Mouse (Mus musculus): ENCODE results near the gene Akap6. TPM values are rescaled to one million over a fixed set of nuclear protein-coding genes. Genes with fewer than 3 reads are reported as not detected.

Akap6 gene
- total and polyA plus RNA-seq, 2 experiments from 2014 or later = 18.2 to 69.3 TPM

DNA sequence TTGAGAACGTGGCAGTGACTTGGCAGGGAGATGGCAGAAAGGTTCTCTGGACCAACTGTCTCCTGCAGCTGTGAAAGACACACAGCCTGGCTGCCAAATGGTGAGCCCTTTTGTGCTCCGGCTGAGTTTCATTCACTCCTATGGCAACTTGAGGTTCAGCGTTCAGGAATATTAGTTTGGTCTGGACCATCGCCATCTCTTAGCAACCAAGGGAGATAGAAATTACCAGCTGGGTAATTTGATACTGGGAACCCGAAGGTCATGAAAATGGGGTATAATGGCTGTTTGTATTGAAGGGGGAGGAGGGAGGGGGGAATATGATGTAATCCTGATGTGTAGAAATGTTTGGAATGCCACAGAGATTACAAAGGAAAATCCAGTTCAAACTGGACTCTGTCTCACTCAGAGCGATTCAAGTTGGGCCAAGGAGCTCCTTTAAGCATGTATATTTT lies 136.1 kb downstream of the Akap6 start:
- Histone ChIP-seq H3K9me3 (ENCODE audit: low read length) (no peaks in the 10 kb centered on the region), H3K9ac (replicated peaks; ENCODE audit: low read length, poor library complexity, severe bottlenecking) (no peak overlapping the region), H3K4me1 (ENCODE audit: insufficient read depth, low read length) (peaks cover 8% of the 10 kb centered on the region), H3K4me2 (ENCODE audit: low read depth, low read length, poor library complexity, severe bottlenecking) (no peak overlapping the region), H3K27ac (ENCODE audit: low read depth, low read length) (0 out of 2 replicates have a peak overlapping the region, but pooled peaks have one; percentile 38), H3K4me3 (ENCODE audit: low read depth, low read length) (no peak overlapping the region), H3K27me3 (ENCODE audit: insufficient read depth, low read length) (no peaks in the 10 kb centered on the region), H3K36me3 (ENCODE audit: insufficient read depth, low read length) (no peaks in the 10 kb centered on the region)
- no peak for TF ChIP-seq CTCF (IDR thresholded peaks at IDR 0.05)
- ATAC-seq (ENCODE audit: low FRiP score) = peak; percentile 63
- WGBS = 19% methylated on average over 6 of the region's 6 CpGs
- peak; percentile 82 for DNase-seq (ENCODE audit: low spot score)

DNA sequence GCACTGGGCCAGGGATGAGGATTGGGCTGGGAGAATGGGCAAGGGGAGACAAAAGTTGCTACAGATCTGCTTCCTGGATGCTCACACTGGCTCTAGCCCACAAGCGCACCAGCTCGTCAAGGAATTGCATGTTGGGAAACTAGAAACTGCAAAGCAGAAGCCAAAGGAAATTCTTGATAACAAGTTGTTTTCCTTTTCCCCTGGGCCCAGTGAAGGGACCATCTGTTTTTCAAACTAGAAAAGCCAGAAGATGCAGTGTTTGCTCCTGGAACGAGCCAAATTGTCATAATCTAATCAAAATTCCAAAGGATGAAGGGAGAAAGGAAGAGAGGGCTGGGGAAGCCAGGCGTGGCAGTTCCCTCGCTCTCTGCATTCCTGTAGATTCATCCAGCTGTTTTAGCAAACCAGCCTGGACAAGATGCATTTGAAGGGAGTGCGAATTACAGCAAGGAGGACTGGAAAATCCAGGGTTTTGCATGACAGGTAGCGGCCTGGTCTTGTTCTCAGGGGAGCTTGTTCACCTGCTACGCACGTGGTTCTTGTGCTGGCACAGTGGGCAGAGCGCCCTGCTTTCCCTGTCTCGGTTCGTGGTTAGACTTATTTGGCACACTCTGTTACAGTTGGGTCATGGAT lies 136.8 kb downstream of the Akap6 start:
- TF ChIP-seq CTCF (IDR thresholded peaks at IDR 0.05) = no peak
- DNase-seq (ENCODE audit: low spot score) (peak; percentile 30), ATAC-seq (ENCODE audit: low FRiP score) (no peak)
- no peaks in the 10 kb centered on the region for H3K9me3 ChIP-seq (ENCODE audit: low read length)
- no peak overlapping the region for H3K4me3 ChIP-seq (ENCODE audit: low read depth, low read length)
- no peak overlapping the region for H3K9ac ChIP-seq (replicated peaks; ENCODE audit: low read length, poor library complexity, severe bottlenecking)
- 42% methylated on average over 12 of the region's 12 CpGs for WGBS
- no peak overlapping the region for H3K4me2 ChIP-seq (ENCODE audit: low read depth, low read length, poor library complexity, severe bottlenecking)
- H3K36me3 ChIP-seq (ENCODE audit: insufficient read depth, low read length) = no peaks in the 10 kb centered on the region
- H3K27me3 ChIP-seq (ENCODE audit: insufficient read depth, low read length) = no peaks in the 10 kb centered on the region
- H3K27ac ChIP-seq (ENCODE audit: low read depth, low read length) = peak overlapping the region; percentile 38; the same call in 1 of the 2 replicates
- peaks cover 8% of the 10 kb centered on the region for H3K4me1 ChIP-seq (ENCODE audit: insufficient read depth, low read length)

DNA sequence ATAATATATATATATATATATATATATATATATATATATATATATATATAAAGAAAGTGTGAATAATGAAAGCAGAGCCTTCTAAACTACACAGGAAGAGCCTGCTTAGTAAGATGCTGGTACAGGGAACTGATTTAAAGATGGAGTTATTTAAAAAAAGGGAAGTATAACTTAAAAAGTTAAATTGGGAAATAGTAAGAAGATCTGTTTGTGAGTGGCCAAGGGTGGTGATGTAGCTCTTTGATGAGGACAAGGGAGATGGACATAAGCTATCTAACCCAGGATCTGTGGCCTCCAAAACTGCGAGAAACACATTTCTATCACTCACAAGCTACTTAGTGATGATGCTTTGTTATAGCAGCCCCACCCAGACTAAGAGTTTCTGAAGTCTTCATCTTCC lies 146.8 kb downstream of the Akap6 start:
- no peak overlapping the region for H3K4me3 ChIP-seq (ENCODE audit: low read depth, low read length)
- H3K27me3 ChIP-seq (ENCODE audit: insufficient read depth, low read length) = no peaks in the 10 kb centered on the region
- H3K36me3 ChIP-seq (ENCODE audit: insufficient read depth, low read length) = no peaks in the 10 kb centered on the region
- DNase-seq (ENCODE audit: low spot score) (no peak), ATAC-seq (ENCODE audit: low FRiP score) (no peak)
- H3K9me3 ChIP-seq (ENCODE audit: low read length) = no peaks in the 10 kb centered on the region
- H3K4me2 ChIP-seq (ENCODE audit: low read depth, low read length, poor library complexity, severe bottlenecking) = no peak overlapping the region
- 94% methylated on average over 1 of the region's 1 CpGs for WGBS
- no peak overlapping the region for H3K27ac ChIP-seq (ENCODE audit: low read depth, low read length)
- no peak for TF ChIP-seq CTCF (IDR thresholded peaks at IDR 0.05)
- H3K9ac ChIP-seq (replicated peaks; ENCODE audit: low read length, poor library complexity, severe bottlenecking) = no peak overlapping the region
- H3K4me1 ChIP-seq (ENCODE audit: insufficient read depth, low read length) = no peaks in the 10 kb centered on the region

DNA sequence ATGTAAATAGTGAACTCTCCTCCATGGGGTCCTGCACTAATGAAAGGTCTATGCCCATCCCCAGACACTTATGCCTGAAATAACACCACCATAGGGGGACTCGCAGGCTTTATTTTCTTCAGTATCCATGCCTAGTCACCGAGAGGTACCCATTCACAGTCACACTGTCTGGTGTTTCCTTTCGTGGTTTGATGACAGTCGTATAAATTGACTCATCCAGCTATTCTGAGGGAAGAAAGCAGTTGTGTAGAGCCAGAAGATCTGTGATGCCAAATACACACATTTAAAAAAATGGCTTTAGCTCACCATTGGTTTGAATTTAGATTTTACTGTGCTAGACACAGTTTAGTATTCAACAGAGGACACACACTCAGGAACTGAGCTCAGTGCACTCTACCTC lies 147.8 kb downstream of the Akap6 start:
- H3K4me1 ChIP-seq (ENCODE audit: insufficient read depth, low read length) = no peaks in the 10 kb centered on the region
- no peak overlapping the region for H3K4me3 ChIP-seq (ENCODE audit: low read depth, low read length)
- no peaks in the 10 kb centered on the region for H3K27me3 ChIP-seq (ENCODE audit: insufficient read depth, low read length)
- no peak overlapping the region for H3K4me2 ChIP-seq (ENCODE audit: low read depth, low read length, poor library complexity, severe bottlenecking)
- H3K9me3 ChIP-seq (ENCODE audit: low read length) = no peaks in the 10 kb centered on the region
- DNase-seq (ENCODE audit: low spot score) (no peak), ATAC-seq (ENCODE audit: low FRiP score) (no peak)
- 81% methylated on average over 4 of the region's 4 CpGs for WGBS
- H3K9ac ChIP-seq (replicated peaks; ENCODE audit: low read length, poor library complexity, severe bottlenecking) = no peak overlapping the region
- H3K36me3 ChIP-seq (ENCODE audit: insufficient read depth, low read length) = no peaks in the 10 kb centered on the region
- no peak for TF ChIP-seq CTCF (IDR thresholded peaks at IDR 0.05)
- no peak overlapping the region for H3K27ac ChIP-seq (ENCODE audit: low read depth, low read length)

DNA sequence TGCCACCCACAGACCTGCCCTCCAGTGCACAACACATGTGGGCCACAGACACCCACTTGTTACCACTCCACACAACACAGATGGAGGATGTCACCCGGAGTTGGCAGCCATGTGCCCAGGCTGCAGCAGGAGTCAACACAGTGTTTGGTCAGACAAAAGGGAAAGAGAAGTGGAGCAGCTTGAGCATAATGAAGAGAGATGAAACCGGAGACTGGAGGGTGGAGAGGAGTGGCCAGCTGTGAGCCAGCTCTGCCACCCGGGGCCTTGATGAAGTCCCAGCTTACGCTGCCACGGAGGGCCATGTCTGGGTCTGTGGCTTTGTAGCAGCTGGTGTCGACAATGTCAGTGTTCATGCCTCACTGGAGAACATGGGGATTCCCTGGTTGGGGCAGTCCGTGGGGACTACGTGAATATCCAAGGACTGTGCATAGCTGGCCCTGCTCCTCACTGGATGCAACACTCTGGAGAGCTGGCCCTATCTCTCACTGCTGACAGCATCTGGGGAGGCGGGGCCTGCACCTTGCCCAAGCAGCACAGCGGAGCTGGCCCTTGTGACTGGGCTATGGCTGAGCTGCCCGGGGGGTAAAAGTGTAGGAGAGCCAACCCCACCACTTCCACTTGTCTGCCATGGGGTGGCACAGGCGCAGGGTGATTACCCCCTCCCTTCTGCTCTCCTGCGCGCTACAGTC lies 148.8 kb downstream of the Akap6 start:
- DNase-seq (ENCODE audit: low spot score) = peak; percentile 30
- no peak for TF ChIP-seq CTCF (IDR thresholded peaks at IDR 0.05)
- no peak overlapping the region for H3K27ac ChIP-seq (ENCODE audit: low read depth, low read length)
- no peaks in the 10 kb centered on the region for H3K36me3 ChIP-seq (ENCODE audit: insufficient read depth, low read length)
- no peak overlapping the region for H3K4me3 ChIP-seq (ENCODE audit: low read depth, low read length)
- H3K4me2 ChIP-seq (ENCODE audit: low read depth, low read length, poor library complexity, severe bottlenecking) = no peak overlapping the region
- 49% methylated on average over 14 of the region's 14 CpGs for WGBS
- H3K9me3 ChIP-seq (ENCODE audit: low read length) = no peaks in the 10 kb centered on the region
- H3K4me1 ChIP-seq (ENCODE audit: insufficient read depth, low read length) = no peaks in the 10 kb centered on the region
- ATAC-seq (ENCODE audit: low FRiP score) = peak; percentile 60
- H3K27me3 ChIP-seq (ENCODE audit: insufficient read depth, low read length) = no peaks in the 10 kb centered on the region
- H3K9ac ChIP-seq (replicated peaks; ENCODE audit: low read length, poor library complexity, severe bottlenecking) = no peak overlapping the region

DNA sequence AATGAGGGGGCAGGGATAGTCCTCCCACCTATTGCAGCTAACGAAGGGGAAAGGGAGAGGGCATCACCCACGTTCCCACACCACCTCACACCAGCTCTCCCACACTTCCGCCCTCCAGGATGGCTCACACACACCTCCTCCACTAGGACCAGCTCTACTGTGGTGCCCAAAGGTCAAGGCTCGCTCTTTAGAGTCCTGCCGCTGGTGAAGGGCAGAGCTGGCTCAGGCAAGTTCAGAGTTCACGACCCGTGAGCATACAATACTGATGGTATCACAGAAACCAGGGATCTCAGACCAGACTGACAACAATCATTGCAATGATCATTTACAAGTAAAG lies 149.3 kb downstream of the Akap6 start:
- DNase-seq (ENCODE audit: low spot score) = no peak
- no peak; the same call in none of the 2 replicates for ATAC-seq (ENCODE audit: low FRiP score)
- H3K9me3 ChIP-seq (ENCODE audit: low read length) = no peaks in the 10 kb centered on the region
- no peaks in the 10 kb centered on the region for H3K36me3 ChIP-seq (ENCODE audit: insufficient read depth, low read length)
- no peak overlapping the region for H3K9ac ChIP-seq (replicated peaks; ENCODE audit: low read length, poor library complexity, severe bottlenecking)
- 79% methylated on average over 7 of the region's 7 CpGs for WGBS
- no peak overlapping the region for H3K27ac ChIP-seq (ENCODE audit: low read depth, low read length)
- H3K4me3 ChIP-seq (ENCODE audit: low read depth, low read length) = no peak overlapping the region
- H3K4me2 ChIP-seq (ENCODE audit: low read depth, low read length, poor library complexity, severe bottlenecking) = no peak overlapping the region
- TF ChIP-seq CTCF (IDR thresholded peaks at IDR 0.05) = no peak
- H3K27me3 ChIP-seq (ENCODE audit: insufficient read depth, low read length) = no peaks in the 10 kb centered on the region
- no peaks in the 10 kb centered on the region for H3K4me1 ChIP-seq (ENCODE audit: insufficient read depth, low read length)

All from midbrain, postnatal 0 days (tissue).